Mouse (Mus musculus) spleen, adult 12 weeks (tissue): ENCODE data around the gene Rab5if.
"Not testable (repeated sequence)": the region's sequence is repeated elsewhere in the genome, so short reads cannot be mapped to it uniquely, and the experiment has no call there.

Experiments used
- DNase-seq: peaks from one replicate; pipeline ENCODE4 v3.0.0; 2022; ENCODE audit warnings: low spot score

Rab5if gene

GRCm38 (mm10) chr2:156887017-156887416, 24.1 kb downstream of the Rab5if start, which contains the start of gene Sla2:
Sla2 (minus strand) TSS chr2:156887192.
- DNase-seq = no peak

- no peak for DNase-seq
Observed at GRCm38 (mm10) chr2:156888490-156888889, 25.6 kb downstream of the Rab5if start.

- no peak for DNase-seq
Observed at GRCm38 (mm10) chr2:156892240-156892639, 29.3 kb downstream of the Rab5if start.

- no peak for DNase-seq
Observed at GRCm38 (mm10) chr2:156892821-156893220, 29.9 kb downstream of the Rab5if start.

- no peak for DNase-seq
Observed at GRCm38 (mm10) chr2:156894496-156895265, 31.8 kb downstream of the Rab5if start.

GRCm38 (mm10) chr2:156896384-156896914, 33.5 kb downstream of the Rab5if start:
- no peak for DNase-seq

- no peak for DNase-seq
Observed at GRCm38 (mm10) chr2:156897034-156897433, 34.1 kb downstream of the Rab5if start.

GRCm38 (mm10) chr2:156898374-156898773, 35.4 kb downstream of the Rab5if start:
- no peak for DNase-seq

- DNase-seq = no peak
Observed at GRCm38 (mm10) chr2:156899184-156899583, 36.3 kb downstream of the Rab5if start.

GRCm38 (mm10) chr2:156901344-156901743, 38.4 kb downstream of the Rab5if start:
- DNase-seq = no peak

- DNase-seq = no peak
Observed at GRCm38 (mm10) chr2:156901883-156902282, 39.0 kb downstream of the Rab5if start.

- DNase-seq = not testable (repeated sequence)
Observed at GRCm38 (mm10) chr2:156902411-156902810, 39.5 kb downstream of the Rab5if start.

GRCm38 (mm10) chr2:156903367-156903766, 40.4 kb downstream of the Rab5if start:
- no peak for DNase-seq

- DNase-seq = no peak
Observed at GRCm38 (mm10) chr2:156904976-156905717, 42.2 kb downstream of the Rab5if start.

GRCm38 (mm10) chr2:156905931-156906330, 43.0 kb downstream of the Rab5if start:
- not testable (repeated sequence) for DNase-seq

GRCm38 (mm10) chr2:156913191-156913590, 50.3 kb downstream of the Rab5if start:
- no peak for DNase-seq

GRCm38 (mm10) chr2:156915559-156915958, 52.6 kb downstream of the Rab5if start:
- DNase-seq = no peak

- no peak for DNase-seq
Observed at GRCm38 (mm10) chr2:156916419-156917125, 53.6 kb downstream of the Rab5if start.

GRCm38 (mm10) chr2:156918562-156918961, 55.6 kb downstream of the Rab5if start:
- no peak for DNase-seq

- not testable (repeated sequence) for DNase-seq
Observed at GRCm38 (mm10) chr2:156919191-156919590, 56.3 kb downstream of the Rab5if start.

- DNase-seq = no peak
Observed at GRCm38 (mm10) chr2:156919796-156920195, 56.9 kb downstream of the Rab5if start.

GRCm38 (mm10) chr2:156923057-156923456, 60.1 kb downstream of the Rab5if start:
- no peak for DNase-seq
